Mouse (Mus musculus): ENCODE measurements around the gene Wdr17.

GRCm38 (mm10) chr8:54780134-54780942, 106.6 kb downstream of the Wdr17 start:
- TF ChIP-seq POLR2A (IDR thresholded peaks at IDR 0.05; ENCODE audit: extremely low read depth, insufficient read depth, low read length) (no peak), CTCF (IDR thresholded peaks at IDR 0.05; ENCODE audit: extremely low read depth, insufficient read depth, low read length) (no peak)

Data from cortical plate, adult 2 months (tissue).